Mouse (Mus musculus) lung, postnatal 36 days (tissue): ENCODE results near the gene Cfap58.
A peak's percentile ranks its signal among the peaks of the same experiment; 100 is the strongest.

ENCODE experiments used
- DNase-seq: peaks from one replicate; pipeline ENCODE4 v3.0.0; 2022; ENCODE audit warnings: mixed read lengths

The Cfap58 gene

DNA sequence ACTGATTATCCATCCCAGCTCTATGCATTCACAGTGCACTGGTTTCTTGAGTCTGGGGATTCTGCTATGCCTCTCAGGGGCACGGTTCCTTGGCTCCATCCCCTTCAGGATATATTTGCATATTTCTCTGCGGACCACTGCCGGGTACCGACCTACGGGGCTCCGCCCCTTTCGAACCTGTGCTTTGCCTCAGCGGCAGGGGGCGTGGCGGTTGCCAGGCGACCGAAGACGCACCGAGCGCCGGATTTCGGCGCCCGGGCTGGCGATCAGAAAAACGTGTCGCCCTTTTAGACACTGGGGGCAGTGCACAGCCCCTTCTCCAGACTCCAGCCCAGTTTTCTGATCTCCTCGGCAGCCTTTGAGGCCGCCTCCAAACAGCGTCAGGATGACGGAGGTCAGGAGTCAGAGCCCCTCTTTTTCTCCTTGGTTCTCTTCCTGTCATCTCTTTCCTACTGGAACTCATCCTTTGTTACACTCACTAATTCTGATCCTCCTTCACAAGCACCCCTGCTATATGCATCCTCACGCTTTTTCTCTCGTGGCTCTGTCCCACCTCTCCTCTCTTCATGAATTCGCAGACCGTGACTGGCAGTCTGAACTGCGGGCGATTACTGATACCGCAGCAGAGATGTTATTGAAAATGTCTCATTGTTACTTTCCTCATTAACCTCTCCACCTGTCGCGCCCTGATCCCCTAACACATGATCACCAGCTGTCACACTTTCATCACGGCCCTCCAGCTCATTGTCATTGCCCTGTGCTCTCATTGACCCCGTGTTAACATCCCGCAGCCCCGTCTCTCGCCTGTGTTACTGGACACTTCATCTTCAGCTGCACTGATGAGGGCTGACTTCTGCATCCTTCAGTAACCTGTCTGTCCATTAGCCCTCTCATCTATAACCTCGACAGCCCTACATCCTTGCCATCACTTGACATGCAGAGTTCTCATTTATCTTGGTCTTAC, at the start of gene Cfap58:
Cfap58 (plus strand) TSS at position 233 of the 964 bp plus-strand sequence.
- peak; percentile 74 for DNase-seq

DNA sequence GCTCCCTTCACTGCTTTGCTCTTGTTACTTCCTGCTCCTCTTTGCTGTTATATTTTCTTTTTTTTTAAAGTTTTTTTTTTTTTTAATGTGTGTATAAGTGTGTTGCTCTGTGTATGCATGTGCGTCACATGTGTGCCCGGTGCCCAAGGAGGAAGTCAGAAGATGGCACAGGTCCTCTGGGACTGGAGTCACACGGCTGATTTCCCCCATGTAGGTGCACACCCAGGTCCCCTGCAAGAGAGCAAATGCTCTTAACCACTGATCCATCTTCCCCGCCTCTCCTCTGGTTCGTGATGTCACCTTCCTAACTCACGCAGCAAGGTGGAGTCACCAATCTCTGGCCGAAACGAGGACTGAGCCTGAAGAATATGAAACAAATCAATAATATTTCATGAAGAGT, 49.4 kb upstream of the Cfap58 start:
- DNase-seq = peak; percentile 37

DNA sequence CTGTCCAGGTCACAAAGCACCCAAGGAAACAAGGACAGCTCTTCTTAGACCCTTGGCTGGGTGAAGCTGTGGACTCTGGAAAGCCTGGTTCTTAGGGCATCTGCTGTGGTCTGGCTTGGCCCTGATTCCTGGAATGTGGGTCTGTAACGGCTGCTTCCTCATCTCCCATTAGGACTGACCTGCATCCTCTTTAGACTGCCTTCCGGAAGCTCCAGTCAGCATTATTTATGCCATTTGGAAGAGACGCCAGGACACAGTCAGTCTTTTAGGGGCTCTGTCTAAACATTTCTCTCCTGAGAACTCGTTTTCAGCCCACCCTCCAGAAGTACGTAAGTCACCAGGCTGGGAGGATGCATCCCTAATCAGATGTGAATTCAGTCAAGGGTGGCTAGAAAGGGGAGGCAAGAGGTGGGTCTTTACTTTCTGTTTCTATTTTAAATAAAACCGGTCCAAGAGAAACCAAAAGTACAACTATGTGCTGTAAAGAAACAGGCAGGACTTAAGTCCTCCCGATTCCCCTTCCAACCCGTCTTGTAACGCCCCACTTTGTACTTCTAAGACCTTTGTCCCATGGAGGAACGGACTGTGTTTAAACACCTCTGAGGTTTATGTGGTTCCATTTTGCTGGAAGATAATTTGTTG, 46.9 kb upstream of the Cfap58 start:
- no peak for DNase-seq

DNA sequence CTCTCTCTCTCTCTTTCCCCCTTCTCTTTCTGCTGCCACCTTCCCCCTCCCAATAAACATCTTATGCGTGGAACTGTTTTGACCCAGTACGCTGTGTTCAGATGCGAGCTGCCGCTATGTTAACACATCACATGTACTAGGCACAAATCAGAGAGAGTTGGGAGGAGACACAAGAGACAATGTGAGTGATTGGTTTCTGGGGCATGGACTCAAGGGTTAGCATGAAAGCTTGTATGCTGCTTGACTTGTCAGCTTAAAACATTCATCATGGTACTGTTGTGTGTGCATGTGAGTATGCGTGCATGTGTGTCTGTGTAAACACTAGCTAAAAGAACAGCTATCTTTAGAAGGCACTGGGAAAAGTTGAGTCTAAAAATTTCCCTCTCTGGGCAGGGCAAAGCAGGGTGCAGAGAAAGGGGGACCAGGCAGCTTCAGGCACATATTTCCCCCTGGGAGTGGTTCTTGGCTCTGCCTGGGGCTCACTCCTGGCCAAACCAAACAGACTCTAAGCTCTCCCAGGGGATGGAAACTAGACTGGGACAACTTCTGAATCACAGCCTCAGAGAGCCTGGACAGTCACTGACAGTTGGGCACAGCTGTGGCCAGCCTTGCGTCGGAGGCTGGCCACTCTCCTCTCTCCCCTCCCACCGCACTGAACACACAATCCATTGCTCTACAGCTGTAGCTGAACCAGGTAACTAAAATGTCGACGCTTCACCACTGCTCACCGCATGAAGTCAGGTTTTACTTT, 45.7 kb upstream of the Cfap58 start:
- DNase-seq = peak; percentile 54

DNA sequence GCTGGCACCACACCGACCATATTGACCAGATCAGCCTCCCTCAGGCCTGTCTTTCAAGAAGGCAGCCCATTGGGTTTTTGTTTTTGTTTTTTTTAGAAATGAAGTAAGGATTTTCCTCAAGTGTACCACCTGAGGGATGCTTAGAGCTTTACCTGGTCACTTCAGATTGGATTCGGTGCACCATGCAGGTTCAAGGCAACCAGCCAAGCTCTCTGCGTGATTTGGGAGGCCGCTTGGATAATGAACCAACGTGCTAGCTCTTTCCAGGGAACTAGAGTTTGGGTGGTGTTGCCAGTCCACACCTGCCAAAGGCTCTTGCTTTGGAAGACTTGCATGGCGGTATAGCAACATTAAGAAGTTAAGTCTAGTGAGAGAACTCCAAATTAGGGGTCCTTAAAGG, 44.4 kb upstream of the Cfap58 start:
- DNase-seq = no peak

DNA sequence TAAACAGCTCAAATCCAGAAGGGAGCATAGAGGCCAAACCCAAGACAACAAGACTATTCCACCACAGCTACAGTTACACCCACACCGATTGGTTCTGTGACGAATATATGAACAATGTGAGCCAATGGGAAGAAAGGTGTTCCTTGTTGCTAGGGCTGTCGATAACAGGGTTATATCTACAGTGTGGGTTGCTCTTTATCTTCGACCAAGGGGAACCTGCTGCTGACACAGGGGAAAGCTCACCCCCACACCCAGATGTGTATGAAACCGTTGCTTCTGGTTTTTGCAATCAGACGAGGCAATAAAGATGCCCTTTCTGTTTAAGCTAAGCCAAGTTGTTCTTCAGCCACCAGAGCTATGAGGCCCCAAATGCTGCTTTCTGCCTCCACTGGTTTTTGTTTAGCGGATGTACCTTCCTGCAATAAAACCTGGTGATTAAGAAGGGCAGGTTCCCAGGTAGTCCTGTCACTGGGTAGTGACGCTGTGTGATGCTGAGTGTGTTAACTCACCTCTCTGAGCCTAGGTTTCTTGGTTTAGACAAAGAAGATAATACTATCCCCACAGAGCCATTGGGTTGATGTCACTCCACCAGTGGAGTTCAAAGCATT, 38.9 kb upstream of the Cfap58 start:
- DNase-seq = no peak

DNA sequence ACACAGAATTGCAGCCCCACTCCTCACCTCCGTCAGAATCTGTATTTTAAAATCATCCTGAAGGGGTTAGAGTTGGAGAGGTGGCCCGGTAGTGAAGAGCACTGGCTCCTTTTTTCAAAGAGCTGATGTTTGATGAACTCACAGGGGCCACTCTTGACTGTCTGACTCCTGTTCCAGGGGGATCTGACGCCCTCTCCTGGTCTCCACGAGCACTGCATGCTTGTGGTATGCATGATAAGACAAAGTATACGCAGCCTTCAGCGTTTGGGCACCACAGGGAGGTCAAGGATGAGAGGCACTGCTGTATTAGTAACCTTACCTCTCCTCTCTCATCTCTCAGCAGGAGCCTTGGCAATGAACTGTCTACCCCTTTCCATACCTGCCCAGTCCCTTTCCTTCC, 37.5 kb upstream of the Cfap58 start:
- DNase-seq = no peak

DNA sequence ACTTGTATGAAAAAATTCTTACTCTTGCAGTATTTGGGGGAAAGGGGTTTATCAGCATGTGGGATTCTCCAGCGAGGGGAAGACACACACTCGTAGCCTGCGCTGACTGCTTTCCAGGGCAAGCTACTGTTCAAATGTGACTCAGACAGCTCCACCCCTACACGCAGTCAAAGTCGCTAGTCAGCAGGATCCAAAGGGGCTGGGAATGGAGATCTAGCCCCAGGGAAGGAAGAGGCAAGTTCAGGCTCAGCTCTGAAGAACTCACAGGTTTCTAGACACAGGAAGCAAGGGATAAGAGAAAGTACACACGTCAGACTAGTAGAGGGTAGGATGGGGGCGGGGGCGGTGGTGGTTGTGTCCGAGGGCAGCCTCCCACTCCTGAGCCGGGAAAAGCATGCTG, 36.9 kb upstream of the Cfap58 start:
- no peak for DNase-seq

DNA sequence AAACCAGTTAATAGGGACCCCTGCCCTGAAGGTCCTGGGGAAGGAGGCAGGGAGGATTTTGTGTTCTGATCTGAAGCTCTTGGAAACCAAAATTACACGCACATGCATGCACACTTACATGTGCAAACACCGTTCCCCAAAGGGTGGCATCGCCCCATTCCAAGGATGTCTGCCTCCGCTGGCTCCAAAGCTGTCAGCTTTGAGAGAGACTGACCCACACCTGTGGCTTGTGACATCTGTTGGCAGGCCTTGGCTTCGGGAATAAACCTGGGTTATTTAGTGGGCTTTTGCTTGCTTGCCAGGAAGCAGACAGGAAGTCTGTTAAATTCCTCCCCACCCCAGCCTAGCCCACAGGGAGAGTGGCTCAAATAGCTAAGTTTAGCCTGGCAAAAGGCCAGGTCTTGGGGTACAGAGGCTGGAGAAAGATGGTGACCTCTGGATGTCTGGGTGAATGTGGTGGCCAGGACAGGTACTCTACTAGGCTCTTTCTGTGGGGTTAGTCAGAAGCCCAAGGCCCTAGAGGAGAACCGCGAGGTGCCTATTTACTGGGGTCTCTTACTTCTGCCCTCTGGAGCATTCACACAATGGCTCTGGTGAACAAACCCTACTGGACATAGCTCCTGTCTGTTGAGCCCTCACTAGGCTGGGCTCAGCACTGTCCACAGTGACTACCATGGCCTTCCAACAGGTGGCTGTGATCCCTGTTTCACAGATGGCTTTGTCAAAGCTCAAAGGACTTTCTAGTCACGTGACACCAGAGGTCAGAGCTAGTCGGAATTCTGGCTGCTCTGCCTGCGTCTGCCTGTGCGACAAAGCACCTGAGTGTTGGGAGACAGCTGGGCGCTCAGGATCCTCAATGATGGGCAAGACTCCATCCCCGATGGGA, 34.9 kb upstream of the Cfap58 start:
- DNase-seq = peak; percentile 56

DNA sequence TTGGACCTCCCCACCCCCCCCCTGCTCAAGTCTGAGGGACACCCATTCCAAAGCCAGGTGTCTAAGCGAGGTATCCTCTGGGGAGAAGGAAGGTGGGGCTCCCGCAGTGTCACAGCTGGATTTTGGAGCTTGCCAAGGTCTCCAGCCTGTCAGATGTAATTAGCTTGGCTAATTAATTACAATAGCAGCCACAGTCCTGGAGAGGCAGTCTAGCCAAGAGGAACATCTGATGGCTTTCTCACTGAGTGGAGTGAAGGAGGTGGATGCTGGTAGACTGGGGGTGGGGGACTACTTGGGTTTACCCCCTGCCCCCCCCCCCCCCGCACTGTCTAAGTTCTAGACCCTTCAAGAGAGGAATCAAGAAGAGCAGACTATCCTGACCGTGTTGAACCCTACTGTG, 33.8 kb upstream of the Cfap58 start:
- no peak for DNase-seq

DNA sequence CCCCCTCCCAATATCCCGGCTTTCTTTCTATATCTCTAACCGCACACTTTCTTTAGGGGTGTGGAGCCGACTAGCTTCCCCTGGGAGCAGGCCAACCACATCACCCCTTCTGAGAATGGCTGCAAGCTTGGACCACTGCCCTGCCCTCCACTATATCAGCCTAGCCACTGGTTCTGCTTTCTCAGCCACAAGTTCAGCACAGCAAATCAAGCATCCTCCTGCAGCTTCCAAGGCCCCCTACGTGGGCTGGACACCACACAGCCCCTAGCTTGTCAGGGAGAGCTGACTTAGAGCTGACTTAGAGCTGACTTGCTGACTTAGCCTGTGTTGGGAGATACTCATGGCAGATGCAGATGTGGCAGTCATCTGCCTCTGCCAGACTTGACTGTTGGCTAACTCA, 32.4 kb upstream of the Cfap58 start:
- DNase-seq = no peak

DNA sequence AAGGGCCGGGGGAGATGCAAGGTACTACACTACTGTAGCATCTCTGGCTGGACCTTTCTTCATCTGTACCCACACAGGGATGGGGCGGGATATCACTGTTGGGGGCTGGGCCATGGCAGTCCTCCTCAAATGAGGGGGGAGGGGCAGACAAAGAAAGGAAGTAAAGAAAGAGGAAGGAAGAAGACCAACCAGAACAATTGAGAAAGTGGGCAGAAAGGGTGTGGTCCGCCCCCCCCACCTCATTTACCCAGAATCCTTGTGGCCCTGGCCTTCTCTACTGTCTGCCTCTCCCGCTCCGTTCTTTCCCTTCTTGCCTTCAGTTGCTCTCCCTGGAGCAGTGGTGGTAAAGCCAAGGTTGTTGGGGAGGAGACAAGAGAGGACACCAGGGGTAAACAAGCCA, 31.9 kb upstream of the Cfap58 start:
- peak; percentile 49 for DNase-seq

DNA sequence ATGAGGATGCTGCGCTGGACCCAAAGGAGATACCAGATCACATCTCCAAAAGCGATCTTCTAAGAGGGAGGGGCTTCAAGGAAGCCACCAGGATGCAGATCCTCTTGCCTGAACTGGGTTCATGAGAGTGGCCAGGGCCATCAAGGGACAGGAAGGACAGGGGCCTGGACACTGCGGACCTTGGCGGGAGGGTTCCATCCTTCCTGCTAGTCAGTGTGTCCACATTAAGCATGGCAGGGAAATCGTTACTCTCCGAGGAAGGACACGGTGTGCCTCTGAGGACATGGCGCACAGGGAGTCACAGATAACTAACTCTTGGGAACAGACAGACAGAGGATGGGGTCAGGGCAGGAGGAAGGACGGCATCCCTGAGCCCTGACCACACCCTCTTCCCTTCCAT, 29.9 kb upstream of the Cfap58 start:
- DNase-seq = no peak

DNA sequence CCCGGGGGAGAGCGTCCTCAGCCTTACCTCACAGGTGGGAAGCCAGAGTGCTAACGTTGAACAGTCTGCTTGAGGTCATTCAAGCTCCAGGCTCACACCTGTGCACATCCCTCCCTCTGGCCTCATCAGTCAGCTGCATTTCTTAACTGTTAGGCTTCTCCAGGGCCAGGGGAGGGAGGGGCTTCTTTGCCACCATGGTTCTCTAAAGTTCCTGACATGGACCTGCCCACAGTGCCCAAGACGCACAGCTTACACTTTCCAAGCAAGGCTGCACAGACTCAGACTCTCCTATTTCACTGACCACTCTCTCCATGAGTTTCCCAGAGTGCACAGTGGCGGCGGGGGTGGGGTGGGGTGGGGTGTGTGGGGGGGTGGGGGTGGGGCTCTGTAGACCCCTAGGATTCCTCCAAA, 28.5 kb upstream of the Cfap58 start:
- DNase-seq = no peak

DNA sequence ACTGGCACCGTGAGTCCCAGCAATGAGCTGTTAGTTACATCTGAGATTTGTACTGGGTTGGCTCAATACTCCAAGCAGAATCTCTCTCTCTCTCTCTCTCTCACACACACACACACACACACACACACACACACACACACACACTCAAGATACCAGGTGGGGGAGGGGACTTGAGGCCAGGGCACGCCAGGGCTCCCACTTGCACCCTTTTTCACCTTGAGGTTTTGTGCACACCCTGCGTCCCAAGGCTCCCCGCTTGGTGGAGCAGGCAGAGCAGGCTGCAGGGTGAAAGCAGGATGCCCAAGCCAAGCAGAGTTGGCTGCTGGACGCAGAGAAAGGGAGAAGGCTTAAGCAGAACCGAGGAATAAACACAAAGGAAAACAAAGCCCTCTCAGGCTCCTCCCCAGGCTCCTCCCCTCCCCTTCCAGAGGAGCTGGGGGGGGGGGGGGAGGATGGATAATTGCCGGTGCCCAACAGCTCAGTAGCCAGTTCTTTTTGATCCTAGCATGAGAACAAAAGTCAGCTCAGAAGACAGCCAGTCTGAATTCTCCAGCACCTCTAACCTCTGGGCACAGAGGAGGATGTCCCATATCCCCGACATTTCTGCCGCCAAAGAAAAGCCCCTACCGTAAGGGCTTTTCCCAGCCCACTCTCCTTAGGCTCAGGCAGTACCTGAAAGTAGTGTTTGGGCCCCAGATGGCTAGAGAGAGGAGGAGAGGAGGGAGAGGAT, 27.9 kb upstream of the Cfap58 start:
- DNase-seq = peak; percentile 69

DNA sequence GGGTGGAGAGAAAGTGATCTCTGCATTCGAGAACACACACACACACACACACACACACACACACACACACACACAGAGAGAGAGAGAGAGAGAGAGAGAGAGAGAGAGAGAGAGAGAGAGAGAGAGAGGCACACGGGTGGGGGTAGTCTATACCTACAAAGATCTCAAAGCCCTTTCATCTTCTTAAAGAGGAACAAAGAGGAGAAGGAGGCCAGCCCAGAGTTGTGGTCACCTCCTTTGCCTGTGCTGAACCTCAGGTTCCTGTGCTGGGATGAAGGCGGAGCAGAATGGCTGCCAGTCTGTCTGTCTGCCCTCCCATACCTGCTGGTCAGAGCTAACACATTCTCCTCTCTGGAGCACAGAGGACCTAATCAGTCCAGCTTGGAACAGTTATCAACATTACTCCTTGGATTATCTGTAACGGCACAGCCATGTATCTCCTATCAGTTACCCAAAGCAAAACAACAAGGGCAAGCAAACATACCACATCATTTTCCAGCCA, 27.3 kb upstream of the Cfap58 start:
- DNase-seq = no peak

DNA sequence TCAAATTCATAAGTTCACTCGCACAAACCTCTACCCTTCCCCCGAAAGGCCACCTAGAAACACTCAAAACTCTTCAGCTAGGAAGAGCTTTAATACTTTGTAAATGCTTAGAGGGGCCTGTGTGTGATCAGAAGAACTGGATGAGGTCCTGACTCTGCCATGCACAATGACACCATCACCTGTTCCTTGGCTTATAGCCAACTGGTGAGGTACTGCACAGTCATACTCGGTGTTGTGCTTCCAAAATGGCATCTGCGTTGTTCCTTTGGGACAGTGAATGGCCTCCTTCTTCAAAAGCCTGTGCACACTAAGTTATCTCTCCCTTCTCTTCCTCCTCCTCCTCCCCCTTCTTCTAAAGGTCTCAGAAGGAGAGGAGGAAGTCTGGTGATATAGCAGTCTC, 26.7 kb upstream of the Cfap58 start:
- no peak for DNase-seq

DNA sequence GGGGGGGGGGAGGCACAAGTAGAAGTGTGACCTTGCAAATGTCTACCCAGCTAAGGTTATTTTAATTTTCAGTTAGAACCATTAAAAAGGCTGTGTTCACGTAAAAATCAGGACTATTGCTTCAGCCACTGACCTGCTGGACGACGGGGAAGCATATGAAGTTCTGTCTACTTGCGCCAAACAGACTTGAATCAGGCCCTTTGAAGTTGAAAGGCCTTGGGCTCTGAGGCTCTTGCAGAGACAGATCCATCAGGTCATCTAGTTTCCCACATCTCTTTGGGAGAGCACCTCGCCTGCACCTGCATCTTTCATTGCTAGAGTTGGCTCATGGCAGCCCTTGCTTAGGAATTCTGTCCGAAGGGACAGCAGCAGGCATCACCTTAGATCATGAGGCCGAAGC, 24.1 kb upstream of the Cfap58 start:
- DNase-seq = no peak

DNA sequence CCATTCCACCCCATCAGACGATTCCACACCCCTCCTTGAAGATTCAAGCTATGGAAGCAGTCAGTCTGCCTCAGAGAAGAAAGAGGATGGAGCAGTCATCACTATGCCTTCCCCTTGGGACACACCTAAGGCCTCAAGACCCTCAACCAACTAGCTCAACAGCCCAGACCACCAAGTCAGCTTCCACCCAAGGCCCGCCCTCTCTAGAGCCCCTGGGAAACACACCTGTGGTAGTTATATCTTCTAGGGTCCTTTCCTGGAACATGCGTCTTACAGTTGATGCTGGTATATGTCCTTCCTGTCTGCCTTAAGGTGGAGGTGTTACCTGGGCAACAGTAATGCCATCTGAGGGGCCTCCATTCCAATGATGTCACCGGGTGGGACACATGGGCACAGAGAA, 23.3 kb upstream of the Cfap58 start:
- no peak for DNase-seq

DNA sequence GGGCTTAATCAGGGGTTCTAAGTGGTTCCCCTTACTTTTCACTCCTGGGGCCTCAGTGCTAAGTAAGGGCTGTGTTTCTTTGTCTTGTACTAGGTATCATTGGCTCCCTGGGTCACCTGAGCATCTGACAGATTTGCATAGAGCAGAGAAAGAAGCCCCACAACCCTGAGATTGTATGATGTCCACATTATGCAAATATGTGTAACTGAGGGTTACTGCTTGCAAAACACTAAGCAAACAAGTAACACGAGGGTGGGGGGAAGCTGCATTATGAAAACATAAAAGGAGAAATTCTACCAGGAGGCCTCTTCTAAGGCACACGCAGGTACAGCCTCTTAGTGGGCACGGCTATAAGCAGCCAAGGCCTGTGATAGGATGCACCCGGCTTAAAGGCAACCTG, 22.2 kb upstream of the Cfap58 start:
- DNase-seq = no peak

DNA sequence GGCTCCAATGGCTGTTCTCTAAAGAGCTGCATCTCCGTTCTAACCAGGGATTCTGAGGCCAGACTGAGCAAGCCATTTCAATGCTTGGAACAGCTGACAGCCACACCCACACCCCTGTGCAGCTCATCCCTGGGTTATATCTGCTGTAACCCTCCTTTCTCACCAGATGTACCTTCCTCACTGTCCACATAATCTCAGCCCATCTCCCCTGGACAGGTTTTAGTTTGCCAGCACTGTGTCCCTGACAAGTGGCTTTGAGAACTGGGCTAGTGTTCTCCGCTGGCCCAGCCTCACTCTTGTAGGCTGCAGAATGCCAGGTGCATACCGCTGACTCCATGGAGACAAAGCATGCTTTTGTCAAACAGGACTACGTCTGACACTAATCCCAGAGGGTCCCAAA, 20.1 kb upstream of the Cfap58 start:
- no peak for DNase-seq
